Mouse (Mus musculus): ENCODE measurements around the gene Gucy1b2. TPM values are rescaled to one million over a fixed set of nuclear protein-coding genes. Genes with fewer than 3 reads are reported as not detected.

Gucy1b2 gene
- polyA plus RNA-seq, 2 experiments, result 0.10 to 0.15 TPM

DNA sequence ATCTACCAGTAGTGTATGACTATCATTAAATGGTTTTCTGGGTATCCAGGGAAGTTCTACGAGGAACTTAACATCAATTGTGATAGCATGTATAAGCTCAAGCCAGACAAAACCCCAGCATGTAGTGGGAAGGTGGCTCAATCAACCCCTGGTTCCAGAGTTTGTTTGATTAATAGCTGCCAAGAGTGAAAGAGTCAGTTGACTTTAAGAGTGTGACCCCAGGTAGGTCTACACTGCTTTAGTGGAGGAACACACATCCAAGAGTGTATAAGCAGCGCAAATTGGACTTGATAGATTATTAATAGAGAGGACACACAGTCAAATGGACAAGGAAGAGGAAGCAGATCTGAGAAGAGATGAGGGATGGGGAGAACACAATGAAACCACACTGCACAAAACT is 18.3 kb downstream of the Gucy1b2 start:
- Histone ChIP-seq H3K27ac (replicated peaks; ENCODE audit: low read depth, low read length) (no peak overlapping the region), H3K27me3 (ENCODE audit: control insufficient read depth, insufficient read depth, low read length) (no peaks in the 10 kb centered on the region), H3K36me3 (ENCODE audit: control insufficient read depth, insufficient read depth, low read length) (no peaks in the 10 kb centered on the region), H3K4me1 (ENCODE audit: control insufficient read depth, insufficient read depth, low read length) (no peaks in the 10 kb centered on the region), H3K9me3 (ENCODE audit: control insufficient read depth, low read length) (no peaks in the 10 kb centered on the region), H3K4me3 (replicated peaks; ENCODE audit: low read length) (no peak overlapping the region), H3K9ac (ENCODE audit: low read depth, low read length, severe bottlenecking) (no peak overlapping the region), H3K4me2 (replicated peaks; ENCODE audit: low read depth, low read length, severe bottlenecking) (no peak overlapping the region)
- WGBS, result 94% methylated on average over 2 of the region's 2 CpGs
- DNase-seq (ENCODE audit: low spot score), result no peak
- no peak for TF ChIP-seq POLR2A (IDR thresholded peaks at IDR 0.05; ENCODE audit: borderline replicate concordance, extremely low read depth, insufficient read depth, insufficient read length)
- ATAC-seq (ENCODE audit: low FRiP score, low read depth), result no peak

DNA sequence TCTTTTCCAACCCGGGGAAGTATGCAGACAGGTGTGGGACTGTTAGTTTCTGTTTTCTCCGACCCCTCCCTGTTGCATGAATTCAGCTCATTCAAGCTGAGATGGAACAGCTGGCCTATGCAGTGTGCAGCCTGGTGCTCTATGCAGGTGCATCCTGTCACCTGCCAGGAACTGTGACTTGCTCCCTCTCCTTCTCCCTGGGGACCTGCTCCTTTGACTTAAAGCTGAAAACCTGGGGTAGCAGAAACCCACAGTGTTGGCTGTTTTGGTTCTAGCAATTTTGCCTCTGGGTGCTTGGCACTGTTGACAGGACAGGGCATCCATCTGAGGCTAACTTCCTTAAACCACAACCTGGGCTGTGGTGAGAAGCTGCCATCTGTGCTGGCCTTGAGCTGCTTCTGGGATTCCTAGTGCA is 30.8 kb downstream of the Gucy1b2 start:
- H3K27ac ChIP-seq (replicated peaks; ENCODE audit: low read depth, low read length), result no peak overlapping the region
- no peak for DNase-seq (ENCODE audit: low spot score)
- peak; percentile 37; the same call in 1 of the 2 replicates for ATAC-seq (ENCODE audit: low FRiP score, low read depth)

DNA sequence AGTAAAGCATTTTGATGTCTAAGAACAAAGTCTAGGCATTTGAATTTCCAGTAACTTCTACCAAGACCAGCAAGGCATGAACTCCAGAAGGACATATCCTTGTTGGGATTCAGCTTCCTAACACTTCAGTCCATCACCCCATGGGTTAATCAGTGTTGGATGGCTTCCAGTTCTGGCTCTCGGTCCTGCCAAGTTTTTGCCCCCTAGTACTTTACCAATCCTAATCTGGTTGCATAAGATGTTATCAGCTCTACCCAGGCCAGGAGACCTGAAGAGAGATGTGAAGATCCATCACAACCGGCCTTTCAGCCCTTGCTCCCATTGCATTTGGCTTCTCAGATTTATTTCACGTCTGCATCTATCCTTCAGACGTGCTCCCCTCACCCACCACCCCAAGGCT is 33.8 kb downstream of the Gucy1b2 start:
- Histone ChIP-seq H3K4me2 (replicated peaks; ENCODE audit: low read depth, low read length, severe bottlenecking) (no peak overlapping the region), H3K9me3 (ENCODE audit: control insufficient read depth, low read length) (no peaks in the 10 kb centered on the region), H3K27ac (replicated peaks; ENCODE audit: low read depth, low read length) (no peak overlapping the region), H3K4me1 (ENCODE audit: control insufficient read depth, insufficient read depth, low read length) (no peaks in the 10 kb centered on the region), H3K36me3 (ENCODE audit: control insufficient read depth, insufficient read depth, low read length) (no peaks in the 10 kb centered on the region), H3K4me3 (replicated peaks; ENCODE audit: low read length) (no peak overlapping the region), H3K9ac (ENCODE audit: low read depth, low read length, severe bottlenecking) (no peak overlapping the region), H3K27me3 (ENCODE audit: control insufficient read depth, insufficient read depth, low read length) (no peaks in the 10 kb centered on the region)
- 73% methylated on average over 4 of the region's 4 CpGs for WGBS
- no peak for ATAC-seq (ENCODE audit: low FRiP score, low read depth)
- TF ChIP-seq POLR2A (IDR thresholded peaks at IDR 0.05; ENCODE audit: borderline replicate concordance, extremely low read depth, insufficient read depth, insufficient read length), result no peak
- no peak for DNase-seq (ENCODE audit: low spot score)

More for the DNA sequence above, 30.8 kb downstream of the Gucy1b2 start:
- H3K9ac ChIP-seq (ENCODE audit: low read depth, low read length, severe bottlenecking), result no peak overlapping the region
- no peak overlapping the region for H3K4me3 ChIP-seq (replicated peaks; ENCODE audit: low read length)
- WGBS, result 56% methylated on average over 2 of the region's 2 CpGs
- H3K4me1 ChIP-seq (ENCODE audit: control insufficient read depth, insufficient read depth, low read length), result no peaks in the 10 kb centered on the region
- no peaks in the 10 kb centered on the region for H3K9me3 ChIP-seq (ENCODE audit: control insufficient read depth, low read length)
- TF ChIP-seq POLR2A (IDR thresholded peaks at IDR 0.05; ENCODE audit: borderline replicate concordance, extremely low read depth, insufficient read depth, insufficient read length), result no peak
- H3K4me2 ChIP-seq (replicated peaks; ENCODE audit: low read depth, low read length, severe bottlenecking), result no peak overlapping the region
- no peaks in the 10 kb centered on the region for H3K36me3 ChIP-seq (ENCODE audit: control insufficient read depth, insufficient read depth, low read length)
- no peaks in the 10 kb centered on the region for H3K27me3 ChIP-seq (ENCODE audit: control insufficient read depth, insufficient read depth, low read length)

DNA sequence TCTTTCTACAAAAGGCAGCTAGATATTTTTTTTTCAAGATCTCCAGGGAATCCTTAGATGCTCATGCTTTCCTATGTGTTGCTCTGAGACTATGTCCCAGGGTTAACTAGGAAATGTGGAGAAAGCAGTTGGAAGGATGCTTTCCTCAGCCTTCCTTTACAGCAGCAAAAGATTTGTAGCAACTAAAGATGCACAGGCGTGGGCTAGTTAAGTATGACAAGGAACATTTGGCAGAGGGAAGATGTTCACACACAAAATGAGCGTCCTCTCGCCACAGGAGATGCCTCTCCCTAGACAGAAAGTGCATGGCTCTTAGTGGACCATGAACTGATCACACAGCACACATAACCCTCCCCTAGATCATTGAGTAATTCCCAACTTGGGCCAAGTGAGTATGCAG is 38.6 kb downstream of the Gucy1b2 start:
- TF ChIP-seq POLR2A (IDR thresholded peaks at IDR 0.05; ENCODE audit: borderline replicate concordance, extremely low read depth, insufficient read depth, insufficient read length), result no peak
- no peaks in the 10 kb centered on the region for H3K36me3 ChIP-seq (ENCODE audit: control insufficient read depth, insufficient read depth, low read length)

DNA sequence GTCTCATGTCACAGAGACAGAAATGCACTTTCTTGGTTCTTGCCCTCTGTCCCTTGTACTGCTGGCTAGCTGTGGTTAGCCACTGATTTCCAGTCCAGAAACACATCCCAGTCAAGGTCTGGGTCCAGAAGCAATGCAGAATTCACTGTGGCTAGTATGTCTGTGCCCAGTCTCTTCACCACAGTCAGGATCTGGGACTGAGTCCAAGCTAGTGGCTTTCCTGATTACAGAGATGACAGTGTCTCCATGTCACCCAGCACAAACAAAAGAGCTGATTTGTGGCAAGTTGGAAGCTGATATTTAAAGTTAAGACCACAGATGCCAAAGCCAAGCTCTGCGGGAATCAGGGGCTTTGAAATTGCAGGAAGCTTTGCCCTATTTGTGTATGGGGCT is 39.4 kb downstream of the Gucy1b2 start:
- Histone ChIP-seq H3K27me3 (ENCODE audit: control insufficient read depth, insufficient read depth, low read length) (no peaks in the 10 kb centered on the region), H3K36me3 (ENCODE audit: control insufficient read depth, insufficient read depth, low read length) (no peaks in the 10 kb centered on the region), H3K9me3 (ENCODE audit: control insufficient read depth, low read length) (no peaks in the 10 kb centered on the region), H3K27ac (replicated peaks; ENCODE audit: low read depth, low read length) (no peak overlapping the region), H3K4me3 (replicated peaks; ENCODE audit: low read length) (no peak overlapping the region), H3K9ac (ENCODE audit: low read depth, low read length, severe bottlenecking) (no peak overlapping the region), H3K4me1 (ENCODE audit: control insufficient read depth, insufficient read depth, low read length) (no peaks in the 10 kb centered on the region), H3K4me2 (replicated peaks; ENCODE audit: low read depth, low read length, severe bottlenecking) (no peak overlapping the region)
- WGBS, result 48% methylated on average over 1 of the region's 1 CpGs
- DNase-seq (ENCODE audit: low spot score) (no peak), ATAC-seq (ENCODE audit: low FRiP score, low read depth) (no peak)
- no peak for TF ChIP-seq POLR2A (IDR thresholded peaks at IDR 0.05; ENCODE audit: borderline replicate concordance, extremely low read depth, insufficient read depth, insufficient read length)

More for the DNA sequence above, 38.6 kb downstream of the Gucy1b2 start:
- H3K4me2 ChIP-seq (replicated peaks; ENCODE audit: low read depth, low read length, severe bottlenecking), result no peak overlapping the region
- no peak overlapping the region for H3K4me3 ChIP-seq (replicated peaks; ENCODE audit: low read length)
- DNase-seq (ENCODE audit: low spot score) (no peak), ATAC-seq (ENCODE audit: low FRiP score, low read depth) (no peak)
- no peaks in the 10 kb centered on the region for H3K4me1 ChIP-seq (ENCODE audit: control insufficient read depth, insufficient read depth, low read length)
- no peak overlapping the region for H3K9ac ChIP-seq (ENCODE audit: low read depth, low read length, severe bottlenecking)
- H3K9me3 ChIP-seq (ENCODE audit: control insufficient read depth, low read length), result no peaks in the 10 kb centered on the region
- no peak overlapping the region for H3K27ac ChIP-seq (replicated peaks; ENCODE audit: low read depth, low read length)
- 92% methylated on average over 3 of the region's 3 CpGs for WGBS
- no peaks in the 10 kb centered on the region for H3K27me3 ChIP-seq (ENCODE audit: control insufficient read depth, insufficient read depth, low read length)

Data from limb, embryonic 14.5 days (tissue).